Mouse (Mus musculus) myocyte (in vitro differentiated cells): ENCODE measurements around the gene Gamt.

Experiments used
- CEBPB ChIP-seq: IDR thresholded peaks from 2 replicates; pipeline ENCODE4 v1.6.1; 2011; ENCODE audit warnings: mild to moderate bottlenecking, moderate library complexity; ENCODE audit not compliant: poor library complexity, insufficient read depth, severe bottlenecking
- E2F4 ChIP-seq: IDR thresholded peaks from one replicate; pipeline ENCODE4 v1.6.1; 2011; ENCODE audit warnings: mild to moderate bottlenecking, control low read depth, moderate library complexity; ENCODE audit not compliant: insufficient read depth
- MAX ChIP-seq: IDR thresholded peaks from one replicate; pipeline ENCODE4 v1.6.1; 2011; ENCODE audit warnings: low read depth, mild to moderate bottlenecking, control low read depth
- MYOD1 ChIP-seq, 3 experiments: IDR thresholded peaks; one replicate each; pipeline ENCODE4 v1.6.1; 2011; ENCODE audit warnings: control low read depth in 2 of 3, low read depth in 2 of 3, mild to moderate bottlenecking in 2 of 3, moderate library complexity in 1 of 3; ENCODE audit not compliant: insufficient read length in 2 of 3, control insufficient read depth in 1 of 3
- MYOG ChIP-seq, 3 experiments: IDR thresholded peaks; one replicate each; pipeline ENCODE4 v1.6.1; 2011; ENCODE audit warnings: control low read depth in 2 of 3, low read depth in 2 of 3, mild to moderate bottlenecking in 2 of 3; ENCODE audit not compliant: insufficient read length in 2 of 3, control insufficient read depth in 1 of 3, insufficient read depth in 1 of 3
- POLR2A ChIP-seq: IDR thresholded peaks from one replicate; pipeline ENCODE4 v1.6.1; 2011; ENCODE audit warnings: low read depth, mild to moderate bottlenecking, control low read depth, moderate library complexity; ENCODE audit not compliant: insufficient read length
- POLR2AphosphoS2 ChIP-seq: IDR thresholded peaks from one replicate; pipeline ENCODE4 v1.6.1; 2011; ENCODE audit warnings: low read depth, control low read depth; ENCODE audit not compliant: insufficient read length
- TCF12 ChIP-seq: IDR thresholded peaks from one replicate; pipeline ENCODE4 v1.6.1; 2011; ENCODE audit warnings: mild to moderate bottlenecking, control low read depth; ENCODE audit not compliant: poor library complexity, insufficient read depth, severe bottlenecking
- TCF3 ChIP-seq: IDR thresholded peaks from one replicate; pipeline ENCODE4 v1.6.1; 2011; ENCODE audit warnings: low read depth, control low read depth; ENCODE audit not compliant: insufficient read length
- USF1 ChIP-seq: IDR thresholded peaks from one replicate; pipeline ENCODE4 v1.6.1; 2011; ENCODE audit warnings: low read depth, mild to moderate bottlenecking, control low read depth, moderate library complexity

DNA sequence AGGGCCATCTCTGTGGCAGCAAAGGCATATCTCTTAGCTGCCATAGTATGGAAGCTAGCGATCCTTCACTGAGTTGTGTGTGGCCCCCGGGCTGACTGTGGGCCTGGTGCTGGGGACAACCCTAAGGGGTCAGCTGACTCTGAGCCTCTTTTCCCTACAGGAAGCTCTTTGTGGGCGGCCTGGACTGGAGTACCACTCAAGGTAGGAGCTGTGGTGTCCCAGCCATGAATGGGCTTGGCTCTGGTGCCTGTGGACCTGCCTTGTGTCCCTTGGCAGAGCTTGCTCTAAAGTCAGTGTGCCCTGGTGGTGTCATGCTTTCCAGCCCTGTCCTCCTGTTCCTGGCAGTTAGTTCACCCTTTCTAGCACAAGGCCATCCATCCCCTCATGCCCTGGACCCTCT is 13.0 kb upstream of the Gamt start:
- TF ChIP-seq POLR2AphosphoS2, result no peak
- TF ChIP-seq USF1, result no peak
- no peak for TF ChIP-seq POLR2A
- TF ChIP-seq MYOG (IDR thresholded peaks at IDR 0.05; ENCODE audit: control insufficient read depth in 1 of 3, insufficient read depth in 1 of 3, insufficient read length in 2 of 3, low read depth in 2 of 3), result no peak
- TF ChIP-seq MAX, result no peak
- TF ChIP-seq MYOD1 (IDR thresholded peaks at IDR 0.05; ENCODE audit: control insufficient read depth in 1 of 3, insufficient read length in 2 of 3, low read depth in 2 of 3), result no peak
- TF ChIP-seq TCF12, result no peak
- TF ChIP-seq CEBPB, result no peak
- no peak for TF ChIP-seq E2F4
- no peak for TF ChIP-seq TCF3
